Mouse (Mus musculus): ENCODE data around the gene Exoc3l. TPM values are rescaled to one million over a fixed set of nuclear protein-coding genes. Genes with fewer than 3 reads are reported as not detected.

Gene Exoc3l
- polyA plus RNA-seq (2012; rRNA removed), result 28.2 and 28.5 TPM in 2 replicates

DNA sequence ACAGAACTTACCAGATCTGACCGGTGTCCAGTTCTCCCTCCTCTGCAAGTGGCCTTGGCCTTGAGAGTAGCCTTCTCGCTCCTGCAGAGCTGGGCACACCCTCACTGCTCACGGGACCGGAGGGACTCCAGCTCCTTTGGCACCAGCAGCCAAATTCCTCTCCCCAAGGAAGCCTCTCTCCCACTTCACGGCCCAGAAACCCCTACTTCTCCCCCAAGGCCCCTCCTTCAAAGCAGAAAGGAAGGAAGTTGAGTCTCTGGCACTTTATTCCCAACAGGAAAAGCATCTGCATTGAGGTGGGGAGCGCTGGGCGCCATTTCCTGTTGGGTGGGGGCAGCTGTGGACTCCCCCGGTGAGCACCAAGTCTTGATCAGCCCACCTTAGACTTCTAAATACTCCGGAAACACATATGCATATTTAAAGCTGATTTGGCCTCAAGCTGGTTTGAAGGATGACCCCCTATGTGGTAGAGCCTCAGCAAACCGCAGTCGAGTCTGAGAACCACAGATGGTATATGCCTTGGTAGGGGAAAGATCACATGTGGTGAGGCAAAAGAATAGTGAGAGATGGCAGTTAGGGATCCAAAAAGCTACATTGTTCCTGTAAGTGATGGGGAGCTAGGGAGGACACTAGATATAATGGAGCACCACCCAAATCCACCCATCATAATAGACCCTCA lies at the start of gene Exoc3l:
Gene Exoc3l (minus strand): TSS at position 207 of the 679 bp plus-strand sequence.
- H3K27ac ChIP-seq (ENCODE audit: control insufficient read depth, insufficient read depth, low read depth, low read length), result peak within 1 kb of the TSS; percentile 78

DNA sequence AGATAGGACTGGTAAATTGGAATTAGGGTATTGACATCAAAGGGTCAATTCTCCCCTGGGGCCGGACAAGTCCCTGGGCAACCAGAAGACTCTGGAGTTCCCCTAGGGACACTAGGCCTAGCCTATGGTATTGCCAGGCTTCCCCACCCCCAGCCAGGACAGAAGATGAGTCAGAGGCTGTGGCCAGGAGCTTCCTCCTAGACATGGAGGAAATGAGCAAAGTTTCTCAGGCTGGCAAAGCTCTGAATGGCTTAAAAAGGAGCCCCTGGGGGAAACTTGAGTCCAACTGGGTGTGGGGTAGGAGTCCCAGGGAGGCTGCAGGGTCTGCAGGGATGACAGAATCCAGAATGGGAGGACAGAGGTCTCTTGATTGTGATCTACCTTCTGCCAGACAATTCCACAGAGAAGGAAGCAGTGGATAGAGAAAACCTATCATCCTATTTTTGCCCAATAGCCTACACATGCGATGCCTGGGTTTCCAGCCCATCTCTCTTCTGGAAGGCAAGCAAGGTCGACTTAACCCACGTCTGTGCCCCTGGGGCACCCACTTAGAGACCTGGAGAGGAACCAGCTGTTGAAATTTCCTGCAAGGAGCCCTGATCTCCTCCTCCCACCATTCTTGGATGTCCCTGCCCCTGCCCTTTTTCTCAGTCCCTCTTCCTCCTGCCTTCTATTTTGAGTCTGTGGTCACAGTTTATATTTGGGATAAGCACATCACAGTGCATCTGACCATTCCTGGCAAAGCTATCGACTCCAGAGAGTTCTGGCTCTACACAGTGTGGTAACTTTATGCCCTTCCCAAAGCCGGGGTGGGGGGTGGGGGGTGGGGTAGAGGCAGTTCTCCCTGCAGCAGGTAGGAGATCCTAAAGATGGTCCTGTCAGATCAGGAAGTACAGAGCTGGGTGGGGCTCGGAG lies 49.4 kb upstream of the Exoc3l start:
- Histone ChIP-seq H3K27ac (ENCODE audit: control insufficient read depth, insufficient read depth, low read depth, low read length) (no peak overlapping the region), H3K4me1 (ENCODE audit: control insufficient read depth, insufficient read depth, low read length) (peaks cover 29% of the 10 kb centered on the region)

More for the DNA sequence above, at the start of gene Exoc3l:
- Histone ChIP-seq H3K27me3 (ENCODE audit: control insufficient read depth, insufficient read depth, low read length) (no peaks in the 10 kb centered on the region), H3K4me1 (ENCODE audit: control insufficient read depth, insufficient read depth, low read length) (peaks cover 10% of the 10 kb centered on the region), H3K36me3 (ENCODE audit: control insufficient read depth, insufficient read depth, low read length) (no peaks in the 10 kb centered on the region; the same call in 1 of the 2 replicates), H3K4me3 (ENCODE audit: control insufficient read depth, low read depth, low read length) (peak within 1 kb of the TSS; percentile 55)
- TF ChIP-seq POLR2A (IDR thresholded peaks at IDR 0.05; ENCODE audit: control insufficient read depth, low read depth, low read length) (peak; percentile 58; the same call in 1 of the 2 replicates), CTCF (IDR thresholded peaks at IDR 0.05; ENCODE audit: control insufficient read depth, insufficient read depth, insufficient replicate concordance, low read depth, low read length) (no peak)

DNA sequence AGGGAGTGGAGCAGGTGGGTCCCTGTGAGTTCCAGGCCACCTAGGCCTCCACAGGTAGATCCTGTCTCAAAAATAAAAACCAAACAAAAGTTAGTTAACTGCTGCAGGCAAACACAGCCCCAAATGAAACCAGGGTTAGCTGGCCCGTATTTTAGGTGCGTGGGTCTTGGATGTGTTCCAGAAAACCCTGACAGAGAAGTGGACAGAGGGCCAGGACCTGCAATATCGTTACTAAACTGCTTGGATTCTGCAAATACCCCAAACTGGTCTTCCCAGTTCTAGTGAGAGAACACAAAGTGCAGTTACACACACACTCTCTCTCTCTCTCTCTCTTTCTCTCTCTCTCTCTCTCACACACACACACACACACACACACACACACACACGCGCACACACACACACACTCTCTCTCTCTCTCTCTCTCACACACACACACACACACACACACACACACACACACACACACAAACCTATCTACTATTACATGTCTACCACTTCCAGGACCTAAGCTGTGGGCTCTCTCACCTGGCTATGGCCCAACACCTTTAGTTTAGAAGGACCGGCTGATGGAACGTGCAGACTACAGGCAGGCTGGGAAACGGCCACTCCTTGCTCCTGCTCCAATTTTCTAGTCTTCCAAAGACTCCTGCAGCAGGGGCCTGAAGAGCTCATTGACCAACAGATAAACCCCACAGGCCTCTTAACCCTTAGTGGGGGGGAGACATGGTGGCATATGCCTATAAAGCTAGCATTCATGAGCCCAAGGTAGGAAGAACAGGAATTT lies 48.1 kb upstream of the Exoc3l start:
- H3K27me3 ChIP-seq (ENCODE audit: control insufficient read depth, insufficient read depth, low read length), result no peaks in the 10 kb centered on the region
- H3K4me1 ChIP-seq (ENCODE audit: control insufficient read depth, insufficient read depth, low read length), result peaks cover 19% of the 10 kb centered on the region
- no peak overlapping the region for H3K27ac ChIP-seq (ENCODE audit: control insufficient read depth, insufficient read depth, low read depth, low read length)
- TF ChIP-seq CTCF (IDR thresholded peaks at IDR 0.05; ENCODE audit: control insufficient read depth, insufficient read depth, insufficient replicate concordance, low read depth, low read length), result no peak
- no peak for TF ChIP-seq POLR2A (IDR thresholded peaks at IDR 0.05; ENCODE audit: control insufficient read depth, low read depth, low read length)
- H3K36me3 ChIP-seq (ENCODE audit: control insufficient read depth, insufficient read depth, low read length), result no peaks in the 10 kb centered on the region; the same call in 1 of the 2 replicates
- no peak overlapping the region for H3K4me3 ChIP-seq (ENCODE audit: control insufficient read depth, low read depth, low read length)

More for the DNA sequence above, 49.4 kb upstream of the Exoc3l start:
- Histone ChIP-seq H3K27me3 (ENCODE audit: control insufficient read depth, insufficient read depth, low read length) (no peaks in the 10 kb centered on the region), H3K4me3 (ENCODE audit: control insufficient read depth, low read depth, low read length) (no peak overlapping the region), H3K36me3 (ENCODE audit: control insufficient read depth, insufficient read depth, low read length) (no peaks in the 10 kb centered on the region; the same call in 1 of the 2 replicates)
- no peak for TF ChIP-seq CTCF (IDR thresholded peaks at IDR 0.05; ENCODE audit: control insufficient read depth, insufficient read depth, insufficient replicate concordance, low read depth, low read length)
- TF ChIP-seq POLR2A (IDR thresholded peaks at IDR 0.05; ENCODE audit: control insufficient read depth, low read depth, low read length), result no peak

DNA sequence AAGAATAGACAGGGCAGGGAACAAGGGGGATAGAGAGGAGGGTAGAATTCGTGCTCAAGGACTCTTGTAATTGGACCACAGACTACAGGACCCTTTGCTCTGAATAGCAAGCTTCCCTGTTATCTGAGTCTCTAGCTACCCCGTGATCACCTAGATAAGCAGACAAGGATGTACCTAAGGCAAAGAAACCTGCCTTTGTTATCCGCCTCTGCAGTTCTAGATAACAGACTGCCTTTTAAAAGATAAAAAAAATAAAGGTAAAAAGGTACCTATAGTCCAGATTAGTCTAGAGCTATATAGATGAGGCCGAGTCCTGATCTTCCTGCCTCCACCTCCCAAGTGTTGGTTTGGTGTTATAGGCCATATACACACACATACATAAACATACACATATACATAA lies 46.9 kb upstream of the Exoc3l start:
- H3K4me1 ChIP-seq (ENCODE audit: control insufficient read depth, insufficient read depth, low read length), result peaks cover 12% of the 10 kb centered on the region
- no peak overlapping the region for H3K27ac ChIP-seq (ENCODE audit: control insufficient read depth, insufficient read depth, low read depth, low read length)
- TF ChIP-seq CTCF (IDR thresholded peaks at IDR 0.05; ENCODE audit: control insufficient read depth, insufficient read depth, insufficient replicate concordance, low read depth, low read length), result no peak
- TF ChIP-seq POLR2A (IDR thresholded peaks at IDR 0.05; ENCODE audit: control insufficient read depth, low read depth, low read length), result no peak
- H3K27me3 ChIP-seq (ENCODE audit: control insufficient read depth, insufficient read depth, low read length), result no peaks in the 10 kb centered on the region
- H3K4me3 ChIP-seq (ENCODE audit: control insufficient read depth, low read depth, low read length), result no peak overlapping the region
- no peaks in the 10 kb centered on the region; the same call in 1 of the 2 replicates for H3K36me3 ChIP-seq (ENCODE audit: control insufficient read depth, insufficient read depth, low read length)

DNA sequence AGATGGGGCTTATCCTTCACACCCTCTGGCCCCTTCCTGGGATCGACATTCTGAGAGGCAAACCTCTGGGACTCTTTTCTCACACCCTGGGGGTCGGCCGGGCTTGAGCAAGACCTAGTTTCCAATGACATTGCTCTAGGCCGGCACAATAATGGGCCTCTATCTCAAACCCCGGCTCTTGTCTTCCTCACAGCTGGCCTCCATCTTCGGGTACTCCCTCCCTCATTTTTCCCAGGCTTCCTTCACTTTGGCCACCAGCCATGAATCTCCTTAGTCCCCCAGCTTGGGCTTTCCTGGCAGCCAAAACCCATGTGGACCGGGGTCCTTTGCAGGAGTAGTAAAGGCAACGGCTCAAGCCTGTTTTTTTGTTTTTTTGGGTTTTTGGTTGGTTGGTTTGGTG lies 45.5 kb upstream of the Exoc3l start:
- no peak for TF ChIP-seq CTCF (IDR thresholded peaks at IDR 0.05; ENCODE audit: control insufficient read depth, insufficient read depth, insufficient replicate concordance, low read depth, low read length)
- TF ChIP-seq POLR2A (IDR thresholded peaks at IDR 0.05; ENCODE audit: control insufficient read depth, low read depth, low read length), result no peak
- no peaks in the 10 kb centered on the region for H3K27me3 ChIP-seq (ENCODE audit: control insufficient read depth, insufficient read depth, low read length)
- peaks cover 1% of the 10 kb centered on the region; the same call in 1 of the 2 replicates for H3K36me3 ChIP-seq (ENCODE audit: control insufficient read depth, insufficient read depth, low read length)
- H3K4me1 ChIP-seq (ENCODE audit: control insufficient read depth, insufficient read depth, low read length), result peaks cover 15% of the 10 kb centered on the region
- no peak overlapping the region for H3K27ac ChIP-seq (ENCODE audit: control insufficient read depth, insufficient read depth, low read depth, low read length)
- no peak overlapping the region for H3K4me3 ChIP-seq (ENCODE audit: control insufficient read depth, low read depth, low read length)

- no peak overlapping the region for H3K27ac ChIP-seq (ENCODE audit: control insufficient read depth, insufficient read depth, low read depth, low read length)
- peaks cover 1% of the 10 kb centered on the region; the same call in 1 of the 2 replicates for H3K36me3 ChIP-seq (ENCODE audit: control insufficient read depth, insufficient read depth, low read length)
- TF ChIP-seq POLR2A (IDR thresholded peaks at IDR 0.05; ENCODE audit: control insufficient read depth, low read depth, low read length) (no peak), CTCF (IDR thresholded peaks at IDR 0.05; ENCODE audit: control insufficient read depth, insufficient read depth, insufficient replicate concordance, low read depth, low read length) (no peak)
- H3K27me3 ChIP-seq (ENCODE audit: control insufficient read depth, insufficient read depth, low read length), result no peaks in the 10 kb centered on the region
- H3K4me3 ChIP-seq (ENCODE audit: control insufficient read depth, low read depth, low read length), result no peak overlapping the region
- peaks cover 16% of the 10 kb centered on the region for H3K4me1 ChIP-seq (ENCODE audit: control insufficient read depth, insufficient read depth, low read length)
These were observed 44.2 kb upstream of the Exoc3l start for GRCm38 (mm10) chr8:105339886-105340635.
